Mouse (Mus musculus) forebrain, postnatal 0 days (tissue): ENCODE measurements around the gene Pip5kl1. TPM values are rescaled to one million over a fixed set of nuclear protein-coding genes. Genes with fewer than 3 reads are reported as not detected.

Experiments used
- ATAC-seq: fragments of 200-750 bp; cut with Nextera tagmentation; 2 replicates; pipeline ENCODE4 v1.8.0; 2017; ENCODE audit warnings: mild to moderate bottlenecking, moderate library complexity
- DNase-seq: peaks from one replicate; pipeline ENCODE4 v3.0.0-alpha.2; 2015
- H3K27ac ChIP-seq: fragments of 300-500 bp; sonication (generic); 2 replicates; pipeline ENCODE4 v1.5.1; 2014; ENCODE audit warnings: low read depth, mild to moderate bottlenecking, antibody characterized with exemption, low read length, moderate library complexity, mixed read lengths
- H3K27me3 ChIP-seq: fragments of 300-500 bp; sonication (generic); 2 replicates; pipeline ENCODE4 v1.6.1; 2014; ENCODE audit warnings: mild to moderate bottlenecking, low read length, mixed read lengths; ENCODE audit not compliant: insufficient read depth
- H3K36me3 ChIP-seq: fragments of 300-500 bp; sonication (generic); 2 replicates; pipeline ENCODE4 v1.6.1; 2014; ENCODE audit warnings: mild to moderate bottlenecking, moderate library complexity; ENCODE audit not compliant: insufficient read depth
- H3K4me1 ChIP-seq: fragments of 300-500 bp; sonication (generic); 2 replicates; pipeline ENCODE4 v1.6.1; 2014; ENCODE audit warnings: antibody characterized with exemption; ENCODE audit not compliant: insufficient read depth
- H3K4me2 ChIP-seq: fragments of 300-500 bp; sonication (generic); 2 replicates; pipeline ENCODE4 v1.6.1; 2014; ENCODE audit warnings: low read depth, mild to moderate bottlenecking, moderate library complexity
- H3K4me3 ChIP-seq: fragments of 300-500 bp; sonication (generic); 2 replicates; pipeline ENCODE4 v1.5.1; 2014; ENCODE audit warnings: low read depth, low read length, mixed read lengths
- H3K9ac ChIP-seq: fragments of 300-500 bp; sonication (generic); 2 replicates; pipeline ENCODE4 v1.6.1; 2014; ENCODE audit warnings: mild to moderate bottlenecking
- H3K9me3 ChIP-seq: fragments of 300-500 bp; sonication (generic); 2 replicates; pipeline ENCODE4 v1.6.1; 2016; ENCODE audit warnings: low read length
- CTCF ChIP-seq: sonication (generic); IDR thresholded peaks from 2 replicates; pipeline ENCODE4 v1.5.1; 2016; ENCODE audit warnings: antibody characterized with exemption, control low read depth, low read depth
- WGBS: fragments of 180-500 bp; shearing (Covaris S2); extraction: QIAGEN DNeasy Blood & Tissue Kit; methylation state at CpG from one replicate; pipeline ENCODE4 v1.1.7; 2014; 5-methylcytosine and 5-hydroxymethylcytosine counted together
- polyA plus RNA-seq: library from polyadenylated mRNA; unstranded; fragments of >200 nt; fragmentation: Nextera tagmentation; extraction: Ambion mirVana; gene quantifications from 2 replicates; pipeline ENCODE4 v1.2.1, GENCODE M21; 2015
- total RNA-seq: library from RNA; depleted of rRNA; stranded (reverse); fragments of >200 nt; gene quantifications from 2 replicates; pipeline ENCODE4 v1.2.3, GENCODE M21; 2014; rRNA removed

Pip5kl1 gene
- total RNA-seq (6.4 and 11.8 TPM in 2 replicates), polyA plus RNA-seq (5.6 and 8.2 TPM in 2 replicates)

GRCm38 (mm10) chr2:32574497-32574896 lies at the start of gene Pip5kl1:
Gene Pip5kl1, plus strand, starts transcription at chr2:32574797.
- H3K27ac ChIP-seq, result peak within 1 kb of the TSS; percentile 40; the same call in 1 of the 2 replicates

GRCm38 (mm10) chr2:32525816-32526215 lies 48.8 kb upstream of the Pip5kl1 start:
- H3K9me3 ChIP-seq, result no peaks in the 10 kb centered on the region
- no peak overlapping the region for H3K4me2 ChIP-seq
- WGBS, result 85% methylated on average over 12 of the region's 12 CpGs
- H3K4me1 ChIP-seq, result no peaks in the 10 kb centered on the region
- ATAC-seq (no peak), DNase-seq (no peak)
- H3K4me3 ChIP-seq, result no peak overlapping the region
- no peak overlapping the region for H3K9ac ChIP-seq
- H3K27ac ChIP-seq, result no peak overlapping the region
- H3K36me3 ChIP-seq, result no peaks in the 10 kb centered on the region
- no peaks in the 10 kb centered on the region for H3K27me3 ChIP-seq
- TF ChIP-seq CTCF, result no peak

More at GRCm38 (mm10) chr2:32574497-32574896, at the start of gene Pip5kl1:
- Histone ChIP-seq H3K9ac (peak within 1 kb of the TSS; percentile 67), H3K4me2 (peak within 1 kb of the TSS; percentile 99), H3K4me3 (peak within 1 kb of the TSS; percentile 56), H3K4me1 (peaks cover 7% of the 10 kb centered on the region), H3K9me3 (no peaks in the 10 kb centered on the region), H3K27me3 (peaks cover 2% of the 10 kb centered on the region; the same call in 1 of the 2 replicates), H3K36me3 (peaks cover 8% of the 10 kb centered on the region; the same call in 1 of the 2 replicates)
- WGBS, result 81% methylated on average over 6 of the region's 6 CpGs
- no peak for ATAC-seq
- TF ChIP-seq CTCF, result no peak
- DNase-seq, result no peak

- H3K27me3 ChIP-seq, result no peaks in the 10 kb centered on the region
- no peak overlapping the region for H3K4me3 ChIP-seq
- H3K4me2 ChIP-seq, result no peak overlapping the region
- ATAC-seq (no peak), DNase-seq (no peak)
- no peak overlapping the region for H3K9ac ChIP-seq
- no peak for TF ChIP-seq CTCF
- H3K9me3 ChIP-seq, result no peaks in the 10 kb centered on the region
- no peaks in the 10 kb centered on the region for H3K36me3 ChIP-seq
- no peaks in the 10 kb centered on the region for H3K4me1 ChIP-seq
- H3K27ac ChIP-seq, result no peak overlapping the region
- 74% methylated on average over 14 of the region's 14 CpGs for WGBS
Measured at GRCm38 (mm10) chr2:32527468-32527966, 47.1 kb upstream of the Pip5kl1 start.

- ATAC-seq (no peak), DNase-seq (no peak)
- no peak for TF ChIP-seq CTCF
- Histone ChIP-seq H3K36me3 (no peaks in the 10 kb centered on the region), H3K4me3 (no peak overlapping the region), H3K9ac (no peak overlapping the region), H3K4me1 (no peaks in the 10 kb centered on the region), H3K9me3 (no peaks in the 10 kb centered on the region), H3K4me2 (no peak overlapping the region), H3K27ac (no peak overlapping the region), H3K27me3 (no peaks in the 10 kb centered on the region)
- 89% methylated on average over 1 of the region's 1 CpGs for whole genome bisulfite sequencing
Measured at GRCm38 (mm10) chr2:32528326-32528725, 46.3 kb upstream of the Pip5kl1 start.

GRCm38 (mm10) chr2:32530479-32530878 lies 44.1 kb upstream of the Pip5kl1 start:
- H3K4me1 ChIP-seq, result 0 out of 2 replicates have a peak, but pooled peaks cover 4% of the 10 kb centered on the region
- H3K4me3 ChIP-seq, result no peak overlapping the region
- H3K9ac ChIP-seq, result no peak overlapping the region
- WGBS, result 69% methylated on average over 2 of the region's 2 CpGs
- ATAC-seq (no peak), DNase-seq (no peak)
- no peaks in the 10 kb centered on the region for H3K36me3 ChIP-seq
- H3K27me3 ChIP-seq, result no peaks in the 10 kb centered on the region
- no peak for TF ChIP-seq CTCF
- no peak overlapping the region for H3K27ac ChIP-seq
- H3K4me2 ChIP-seq, result no peak overlapping the region
- H3K9me3 ChIP-seq, result no peaks in the 10 kb centered on the region

- H3K4me3 ChIP-seq, result no peak overlapping the region
- 92% methylated on average over 2 of the region's 2 CpGs for WGBS
- ATAC-seq (no peak), DNase-seq (no peak)
- H3K4me1 ChIP-seq, result peaks cover 19% of the 10 kb centered on the region; the same call in 1 of the 2 replicates
- H3K36me3 ChIP-seq, result no peaks in the 10 kb centered on the region
- no peaks in the 10 kb centered on the region for H3K9me3 ChIP-seq
- no peak overlapping the region for H3K27ac ChIP-seq
- TF ChIP-seq CTCF, result no peak
- H3K4me2 ChIP-seq, result no peak overlapping the region
- H3K27me3 ChIP-seq, result no peaks in the 10 kb centered on the region
- H3K9ac ChIP-seq, result no peak overlapping the region
Measured at GRCm38 (mm10) chr2:32533163-32533562, 41.4 kb upstream of the Pip5kl1 start.

GRCm38 (mm10) chr2:32534061-32534732 lies 40.4 kb upstream of the Pip5kl1 start:
- H3K9ac ChIP-seq, result peak overlapping the region; percentile 55
- DNase-seq (peak; percentile 45), ATAC-seq (no peak)
- WGBS, result 14% methylated on average over 13 of the region's 13 CpGs
- no peaks in the 10 kb centered on the region for H3K36me3 ChIP-seq
- TF ChIP-seq CTCF, result no peak
- H3K27me3 ChIP-seq, result no peaks in the 10 kb centered on the region
- H3K4me1 ChIP-seq, result peaks cover 25% of the 10 kb centered on the region
- peak overlapping the region; percentile 92 for H3K4me3 ChIP-seq
- H3K27ac ChIP-seq, result peak overlapping the region; percentile 66
- H3K4me2 ChIP-seq, result peak overlapping the region; percentile 76
- no peaks in the 10 kb centered on the region for H3K9me3 ChIP-seq
